Mouse (Mus musculus) spleen, embryonic (tissue): Measurements from ENCODE around the gene Wfdc5.

Experiments used
- CTCF ChIA-PET: fragments of 350-600 bp; sonication (Branson Sonifier 250); formaldehyde crosslinking; loops from one replicate; lab custom pipeline; 2022; lab: Charles Lee

Gene Wfdc5

GRCm38 (mm10) chr2:164131586-164131985, 51.0 kb downstream of the Wfdc5 start:
- CTCF ChIA-PET, result no interaction called here

- CTCF ChIA-PET, result no interaction called here
Observed at GRCm38 (mm10) chr2:164128576-164129411, 53.7 kb downstream of the Wfdc5 start.

- CTCF ChIA-PET, result no interaction called here
Observed at GRCm38 (mm10) chr2:164127297-164127696, 55.2 kb downstream of the Wfdc5 start.

- CTCF ChIA-PET, result no interaction called here
Observed at GRCm38 (mm10) chr2:164126533-164126955, 56.0 kb downstream of the Wfdc5 start.
